Mouse (Mus musculus) urinary bladder, postnatal 36 days (tissue): ENCODE results near the gene Cd1d1.

Source experiments
- DNase-seq, 2 experiments: peaks; one replicate each; pipeline ENCODE4 v3.0.0; 2022; ENCODE audit warnings: low spot score in 2 of 2, mixed read lengths in 1 of 2

The Cd1d1 gene

DNA sequence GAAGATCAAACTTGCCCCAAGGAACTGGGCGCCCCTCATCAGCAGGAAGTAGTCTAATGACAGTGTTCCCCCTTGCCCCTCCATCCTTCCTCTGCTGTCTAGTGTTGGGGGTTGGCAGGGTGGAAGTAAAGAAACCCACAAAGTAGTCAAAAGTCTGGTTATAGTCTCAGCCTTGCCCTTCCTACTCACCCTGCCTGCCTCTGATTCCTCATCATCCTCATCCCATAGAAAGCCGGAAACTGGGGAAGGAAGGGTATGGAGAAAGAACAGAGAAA, 37.9 kb downstream of the Cd1d1 start:
- no peak for DNase-seq

DNA sequence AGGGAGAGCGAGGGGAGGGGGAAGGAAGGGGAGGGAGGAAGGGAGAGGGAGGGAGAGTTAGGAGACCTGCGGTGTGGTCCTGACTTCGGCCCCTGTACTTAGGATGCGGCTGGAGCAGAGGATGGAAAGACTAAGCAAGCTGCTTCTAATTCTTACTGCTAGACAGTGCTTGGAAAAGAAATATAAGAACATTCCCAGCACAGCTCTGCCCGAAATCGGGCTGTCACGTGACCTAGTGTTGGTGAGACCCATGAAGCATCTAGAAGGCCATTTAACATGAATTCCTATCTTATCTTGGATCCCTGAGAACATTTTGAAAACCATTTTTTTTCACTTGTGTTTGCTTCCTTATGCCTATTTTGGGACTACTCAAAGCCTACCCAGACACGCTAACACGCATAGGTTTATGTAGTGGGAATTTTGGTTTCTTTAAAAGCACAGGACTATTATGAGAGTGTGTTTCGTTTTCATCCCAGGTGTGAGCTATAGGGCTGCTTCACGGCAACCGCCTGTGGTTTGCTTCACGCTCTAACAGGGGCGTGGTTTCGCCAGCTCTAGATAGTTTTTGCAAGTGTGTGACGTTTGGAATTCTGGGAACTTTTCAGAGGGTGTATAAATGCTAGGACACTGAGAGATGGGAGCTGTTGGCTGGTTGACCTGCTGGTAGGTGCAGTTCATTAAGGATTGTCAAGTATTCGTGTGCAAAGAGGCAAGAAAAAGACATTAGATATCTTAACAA, 38.4 kb downstream of the Cd1d1 start:
- no peak for DNase-seq

DNA sequence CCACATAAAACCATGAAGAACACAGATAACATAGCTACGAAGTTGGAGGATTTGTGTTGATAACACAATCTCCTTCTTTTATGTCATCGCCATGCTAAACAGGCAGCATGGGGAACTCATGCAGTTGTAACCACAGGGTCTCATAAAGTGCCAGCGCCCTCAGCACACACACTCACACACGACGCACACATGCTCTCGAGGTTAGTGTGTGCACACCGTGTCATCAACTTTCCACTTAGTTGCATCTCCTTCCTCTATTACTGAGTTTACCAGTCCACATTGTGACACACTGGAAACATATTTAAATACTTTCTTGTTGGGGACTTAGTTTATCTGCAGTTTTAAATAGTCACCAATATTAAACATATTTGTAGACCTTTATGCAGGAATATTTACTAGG, 40.2 kb downstream of the Cd1d1 start:
- no peak for DNase-seq

DNA sequence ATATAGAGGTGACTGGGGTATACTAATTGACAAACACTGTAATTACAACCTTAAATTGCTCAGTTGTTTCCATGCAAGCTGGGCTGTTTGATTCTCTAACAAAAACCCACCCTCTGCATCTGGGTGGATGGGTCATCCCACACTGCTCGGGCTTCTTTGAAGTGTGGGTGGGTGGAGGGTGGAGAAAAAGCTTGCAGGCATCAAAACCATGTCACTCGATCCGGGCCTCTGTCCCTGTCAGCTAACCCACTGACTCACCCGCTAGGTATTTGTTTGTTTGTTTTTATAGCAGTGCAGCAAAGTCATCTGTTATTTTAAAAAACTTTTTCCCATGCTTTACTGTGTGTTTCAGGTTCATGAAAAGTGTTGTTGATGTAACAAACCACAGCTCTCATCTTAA, 43.9 kb downstream of the Cd1d1 start:
- DNase-seq = no peak

DNA sequence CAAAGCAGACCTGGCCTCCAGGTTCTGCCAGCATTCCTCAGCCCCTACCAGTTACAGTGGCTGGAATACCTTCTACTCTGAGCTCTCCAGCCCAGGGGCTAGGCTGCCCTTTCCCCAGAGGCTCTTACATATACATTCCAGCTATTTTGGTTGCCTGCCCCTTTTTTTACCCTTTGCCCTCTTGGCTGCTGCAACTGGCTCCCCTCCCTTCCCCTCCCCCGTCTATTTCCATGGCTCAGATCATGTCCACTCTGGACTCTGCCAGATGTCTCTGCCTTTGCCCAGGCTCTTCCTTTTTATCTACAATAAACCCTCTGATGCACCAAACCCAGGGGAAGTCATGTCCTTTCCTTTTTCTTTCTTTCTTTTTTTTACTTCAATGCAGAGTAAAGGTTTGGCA, 44.7 kb downstream of the Cd1d1 start:
- no peak for DNase-seq

DNA sequence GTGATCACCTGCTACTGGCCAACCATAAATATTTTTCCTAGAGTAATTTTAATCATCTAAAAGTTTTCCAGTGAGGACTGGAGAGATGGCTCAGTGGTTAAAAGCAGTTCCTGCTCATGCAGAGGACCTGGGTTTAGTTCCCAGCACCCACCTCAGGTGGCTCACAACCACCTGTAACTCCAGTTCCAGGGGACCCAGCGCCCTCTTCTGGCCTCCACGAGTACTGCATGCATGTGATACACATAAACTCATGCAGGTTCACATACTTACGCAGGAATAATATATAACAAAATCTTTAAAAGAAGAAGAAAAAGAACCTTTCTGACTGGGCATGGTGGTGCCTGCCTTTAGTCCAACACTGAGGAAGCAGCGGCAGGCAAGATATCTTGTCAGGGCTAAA, 45.4 kb downstream of the Cd1d1 start:
- DNase-seq = no peak

DNA sequence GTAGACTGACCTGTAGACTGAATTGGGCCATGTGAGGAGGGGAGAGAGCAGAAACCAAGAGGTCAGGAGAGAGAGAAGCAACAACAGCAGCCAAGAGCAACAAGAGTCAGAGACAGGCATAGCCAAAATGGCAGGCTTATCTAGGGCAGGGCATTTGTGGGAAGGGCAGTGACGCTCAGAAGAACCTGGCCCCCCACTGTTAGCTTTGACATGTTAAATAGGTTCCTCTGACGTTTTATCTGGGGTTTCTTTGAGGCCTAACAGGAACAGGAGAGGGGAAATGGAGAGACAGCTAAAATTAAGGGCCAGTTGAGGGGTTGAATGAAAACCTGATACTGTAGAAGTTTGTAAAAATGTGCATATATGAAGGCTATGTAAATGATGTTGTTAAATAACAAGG, 48.6 kb downstream of the Cd1d1 start:
- no peak for DNase-seq
